Mouse (Mus musculus): ENCODE data around the gene Crb1. TPM values are rescaled to one million over a fixed set of nuclear protein-coding genes. Genes with fewer than 3 reads are reported as not detected.
A peak's percentile ranks its signal among the peaks of the same experiment; 100 is the strongest.

Gene Crb1
- polyA plus RNA-seq, 1 experiment, result 0.34 TPM

DNA sequence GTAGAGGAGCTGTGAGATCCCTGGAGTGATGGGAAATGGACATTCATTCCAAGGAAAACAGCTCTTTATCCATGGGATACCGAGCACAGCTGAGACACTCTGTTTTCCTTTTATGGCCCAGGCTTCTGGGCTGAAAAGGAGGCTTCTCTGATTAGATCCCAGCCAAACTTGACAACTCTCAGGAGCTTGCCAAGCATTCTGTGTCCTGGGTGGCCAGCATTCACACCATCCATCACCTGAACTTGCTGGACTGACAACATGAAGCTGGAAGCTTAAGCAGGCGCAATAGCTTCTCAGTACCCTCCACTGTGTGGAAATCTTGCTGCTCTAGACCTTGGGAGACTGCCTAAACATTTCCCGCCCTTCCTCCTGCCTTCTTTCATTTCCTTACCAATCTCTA, 144.3 kb downstream of the Crb1 start:
- no peak for DNase-seq (ENCODE audit: extremely low spot score in 1 of 2, low spot score in 1 of 2)

DNA sequence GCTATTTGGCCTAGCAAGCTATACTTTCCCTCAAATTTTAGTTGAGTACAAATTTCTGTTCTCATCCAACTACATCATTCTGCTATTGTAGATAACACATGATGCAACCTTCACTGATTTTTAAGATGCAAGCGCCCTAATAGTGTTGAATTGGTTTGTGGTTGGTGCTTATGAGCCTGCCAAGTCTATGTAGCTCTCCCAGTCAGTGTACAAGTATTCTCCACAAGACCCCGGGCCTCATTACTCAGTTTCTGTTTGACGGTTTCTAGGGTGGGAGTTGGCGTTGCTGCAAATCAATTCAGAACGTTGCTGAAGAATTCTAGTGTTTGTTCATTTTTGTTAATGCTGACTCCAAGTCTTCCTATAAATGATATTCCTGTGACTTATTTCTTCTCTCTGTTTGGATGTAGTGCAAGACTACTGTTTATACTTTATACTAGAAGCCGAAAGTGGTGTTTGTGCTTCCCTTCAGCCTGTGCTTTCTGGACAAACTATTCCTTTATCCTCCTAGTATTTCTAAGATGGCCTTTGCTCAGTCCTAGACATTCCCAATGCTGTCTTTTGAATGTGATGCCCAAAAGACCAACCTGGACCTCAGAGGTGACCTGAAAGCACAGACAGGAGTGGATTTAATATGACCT, 152.5 kb downstream of the Crb1 start:
- no peak for DNase-seq (ENCODE audit: extremely low spot score in 1 of 2, low spot score in 1 of 2)

DNA sequence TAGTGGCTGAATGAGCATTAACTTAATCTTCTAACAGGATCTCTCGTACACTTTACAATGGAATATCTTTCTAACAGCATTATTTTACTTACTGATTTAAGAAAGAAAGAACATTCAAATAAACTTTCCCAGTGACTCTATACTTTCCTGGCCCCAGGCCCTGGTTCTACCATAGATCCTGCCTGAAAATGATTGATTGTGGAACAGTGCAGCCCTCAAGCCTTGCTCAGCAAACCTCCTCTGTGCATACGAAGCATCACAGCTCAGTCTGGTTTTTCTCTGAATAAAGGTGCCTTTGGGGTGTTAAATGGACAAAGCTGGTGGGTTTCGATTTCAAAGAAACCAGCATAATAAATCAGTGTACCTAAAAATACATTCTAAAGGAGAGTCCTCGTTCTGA, 153.1 kb downstream of the Crb1 start:
- DNase-seq (ENCODE audit: extremely low spot score in 1 of 2, low spot score in 1 of 2), result no peak

DNA sequence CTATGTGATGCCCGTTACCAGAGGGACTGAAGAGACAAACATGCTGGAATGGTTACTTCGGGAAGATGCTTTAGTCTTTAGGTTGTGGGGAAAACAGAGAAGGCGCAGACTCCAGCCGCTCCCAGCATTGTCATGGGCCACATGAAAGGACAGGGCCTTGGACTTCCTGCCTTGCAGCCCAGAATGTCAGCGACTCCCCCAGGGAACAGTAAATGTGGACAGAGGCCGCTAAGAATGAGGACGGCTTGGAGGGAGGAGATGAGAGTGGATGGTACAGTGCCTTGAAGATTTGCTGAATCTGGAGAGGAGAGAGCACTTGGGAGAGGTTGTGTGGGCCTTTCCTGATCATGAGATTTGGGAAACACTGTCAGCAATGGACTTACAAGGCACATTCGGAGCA, 161.6 kb downstream of the Crb1 start:
- DNase-seq (ENCODE audit: extremely low spot score in 1 of 2, low spot score in 1 of 2), result no peak

DNA sequence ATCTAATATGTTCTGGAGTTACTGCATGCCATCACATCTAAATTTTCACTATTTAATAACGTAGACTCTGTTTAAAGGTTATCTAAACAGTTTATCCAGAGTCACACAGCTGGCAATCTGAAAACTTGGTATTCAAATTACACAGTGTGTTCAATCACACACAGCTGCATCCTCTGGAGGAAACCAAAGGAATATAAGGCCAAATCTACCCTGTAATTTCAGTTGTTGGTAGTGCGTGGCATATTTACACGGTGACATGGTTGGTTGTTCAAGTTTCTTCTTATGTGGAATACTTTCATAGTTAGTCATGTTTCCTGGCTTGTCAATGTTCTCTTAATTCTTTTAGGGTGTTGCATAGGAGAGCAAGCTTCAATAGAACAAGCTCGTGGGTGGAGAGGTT, 166.4 kb downstream of the Crb1 start:
- no peak for DNase-seq (ENCODE audit: extremely low spot score in 1 of 2, low spot score in 1 of 2)

DNA sequence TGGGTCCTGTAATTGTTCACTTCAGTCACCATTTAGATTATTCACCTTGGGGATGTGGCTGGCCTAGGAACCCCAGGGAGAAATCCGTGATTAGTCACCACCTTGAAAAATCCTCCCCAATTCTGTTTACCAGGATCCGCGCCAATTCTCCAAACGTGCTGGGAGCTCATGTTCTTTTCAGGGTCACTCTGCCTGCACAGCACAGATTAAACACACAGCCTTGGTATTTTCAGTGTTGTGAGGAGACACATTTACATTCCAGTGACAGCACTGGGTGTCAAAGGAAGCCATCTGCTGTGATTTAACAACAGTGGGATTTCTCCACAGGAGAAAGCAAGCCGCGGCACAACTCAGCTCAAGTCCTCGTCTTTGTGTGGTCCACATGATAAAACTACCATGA, 167.1 kb downstream of the Crb1 start:
- DNase-seq (ENCODE audit: extremely low spot score in 1 of 2, low spot score in 1 of 2), result peak; percentile 33 to 60

DNA sequence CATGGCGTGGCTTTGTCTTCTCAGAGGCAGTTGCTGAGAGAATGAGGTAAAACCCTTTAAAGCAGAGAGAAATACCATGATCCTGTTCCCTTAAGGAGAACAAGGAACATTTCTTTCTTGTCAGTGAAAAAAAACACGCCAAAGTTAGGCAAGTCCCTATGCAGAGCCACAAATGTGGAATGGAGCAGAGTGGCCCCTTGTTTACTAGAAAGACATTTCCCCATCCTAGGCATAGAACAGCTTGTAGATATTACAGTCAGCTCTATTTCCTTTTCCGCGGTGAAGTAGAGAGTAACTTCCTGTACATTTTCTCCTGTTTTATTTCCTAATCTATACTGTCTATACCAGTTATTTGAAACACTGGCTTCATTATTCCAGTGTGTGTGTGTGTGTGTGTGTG, 170.6 kb downstream of the Crb1 start:
- no peak for DNase-seq (ENCODE audit: extremely low spot score in 1 of 2, low spot score in 1 of 2)

DNA sequence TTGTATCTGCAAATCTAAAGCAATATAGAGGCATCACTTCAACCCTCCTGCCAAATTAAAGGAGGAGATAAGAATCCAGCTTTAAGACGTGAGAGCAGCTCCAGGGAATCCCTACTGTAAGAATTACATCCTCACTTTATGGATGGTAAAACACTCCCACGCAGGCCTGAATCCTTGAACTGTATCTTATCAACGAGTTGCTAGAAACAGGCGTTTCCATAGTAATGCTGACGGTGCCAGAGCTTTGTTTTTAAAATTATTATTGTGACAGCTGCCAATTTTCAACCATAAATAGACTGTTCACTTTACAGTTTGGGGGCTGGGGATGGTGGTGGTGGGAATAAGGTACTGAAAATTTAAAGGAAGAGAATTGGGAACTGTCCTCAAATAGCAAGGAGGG, 173.9 kb downstream of the Crb1 start:
- DNase-seq (ENCODE audit: extremely low spot score in 1 of 2, low spot score in 1 of 2), result no peak

DNA sequence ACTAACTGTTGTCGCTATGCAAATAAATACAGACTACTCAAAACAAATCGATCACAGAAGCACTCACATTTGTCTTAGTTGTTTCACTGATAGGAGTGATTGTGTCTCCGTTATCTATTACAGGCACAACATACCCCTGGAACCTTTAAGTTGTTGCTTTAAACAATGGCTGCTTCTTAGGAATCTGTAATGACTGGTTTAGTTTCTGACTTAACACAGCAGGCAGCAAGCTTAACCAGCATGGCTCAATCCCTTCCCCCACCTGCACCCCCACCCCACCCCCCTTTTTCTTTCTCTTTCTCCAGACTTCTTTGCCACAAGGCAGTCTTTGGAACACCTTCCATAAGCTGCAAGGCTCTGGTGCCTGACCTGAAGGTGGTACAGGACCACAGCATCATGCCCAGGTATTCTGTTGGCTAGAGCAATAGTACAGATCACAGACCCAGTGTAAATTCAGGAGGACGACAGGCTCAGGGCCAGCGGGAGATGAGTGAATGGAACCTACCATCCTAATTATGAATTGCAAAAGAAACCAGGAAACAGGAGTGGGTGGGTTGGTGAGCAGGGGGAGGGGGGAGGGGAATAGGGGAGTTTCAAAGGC, 182.4 kb downstream of the Crb1 start:
- no peak for DNase-seq (ENCODE audit: extremely low spot score in 1 of 2, low spot score in 1 of 2)

DNA sequence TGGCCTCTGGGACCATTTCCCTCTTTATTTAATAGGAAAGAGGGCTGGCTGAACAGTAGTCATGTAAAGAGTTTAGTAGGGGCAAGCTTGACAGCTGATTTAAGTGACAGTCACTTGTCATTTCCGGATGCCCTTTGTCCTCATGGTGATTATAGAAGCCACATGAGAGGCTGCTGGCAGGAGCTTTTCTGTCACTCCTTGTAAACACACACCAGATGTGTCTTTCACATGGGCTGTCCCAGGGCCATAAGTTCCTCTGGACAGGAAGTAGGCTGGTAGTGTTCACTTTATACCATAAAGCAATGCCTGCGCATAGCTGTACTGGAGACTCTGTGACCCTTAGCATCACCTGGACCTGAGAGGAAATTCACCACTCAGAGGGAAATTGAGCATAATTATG, 182.9 kb downstream of the Crb1 start:
- DNase-seq (ENCODE audit: extremely low spot score in 1 of 2, low spot score in 1 of 2), result no peak

DNA sequence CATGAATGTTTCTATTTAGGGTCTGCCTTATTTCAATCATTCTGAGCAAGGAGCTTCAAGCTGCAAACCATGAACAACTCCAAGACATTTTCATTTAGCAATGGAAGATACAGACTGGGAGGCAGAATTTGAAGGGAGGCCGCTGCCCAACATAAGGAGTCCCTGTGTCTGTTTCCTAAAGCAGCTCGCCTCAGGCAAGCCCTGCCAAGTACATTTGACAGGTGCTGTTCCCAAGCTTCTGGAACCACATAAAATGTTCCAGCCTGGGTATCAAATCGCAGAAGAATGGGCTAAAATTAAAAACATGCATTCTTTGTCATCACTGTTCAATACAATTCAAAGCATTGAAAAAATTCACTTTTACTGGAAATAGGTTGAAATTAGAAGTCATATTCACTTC, 184.3 kb downstream of the Crb1 start:
- no peak for DNase-seq (ENCODE audit: extremely low spot score in 1 of 2, low spot score in 1 of 2)

DNA sequence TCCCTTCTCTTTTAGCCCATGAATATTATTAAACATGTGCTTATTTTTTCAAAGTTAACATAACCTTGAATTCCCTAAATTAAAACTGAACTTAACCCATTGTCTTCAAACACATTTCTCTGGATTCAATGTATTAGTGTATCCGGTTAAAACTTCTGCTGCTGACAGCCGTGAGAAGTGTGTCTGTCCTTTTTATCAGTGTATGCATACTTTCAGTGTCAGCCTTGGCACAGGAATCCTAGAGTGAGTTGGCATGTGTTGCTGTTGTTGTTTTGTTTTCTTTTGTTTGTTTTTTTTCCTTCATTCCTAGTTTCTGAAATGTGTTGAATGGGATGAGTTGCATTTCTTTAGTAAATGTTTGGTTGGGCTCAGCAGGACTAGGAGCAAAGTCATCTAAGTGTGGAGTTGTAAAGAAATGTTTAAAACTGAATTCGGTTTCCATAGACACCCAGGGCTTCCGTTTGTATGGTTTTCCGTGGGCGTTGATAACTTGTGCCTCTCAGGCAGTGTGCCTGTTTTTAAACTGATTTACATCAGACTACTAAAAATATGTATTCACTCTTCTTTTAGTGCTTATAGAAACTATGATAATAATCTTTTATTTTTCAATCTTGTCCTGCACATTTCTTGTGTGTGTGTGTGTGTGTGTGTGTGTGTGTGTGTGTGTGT, 196.3 kb downstream of the Crb1 start:
- peak in 1 of 2 experiments; percentile 25 for DNase-seq (ENCODE audit: extremely low spot score in 1 of 2, low spot score in 1 of 2)

DNA sequence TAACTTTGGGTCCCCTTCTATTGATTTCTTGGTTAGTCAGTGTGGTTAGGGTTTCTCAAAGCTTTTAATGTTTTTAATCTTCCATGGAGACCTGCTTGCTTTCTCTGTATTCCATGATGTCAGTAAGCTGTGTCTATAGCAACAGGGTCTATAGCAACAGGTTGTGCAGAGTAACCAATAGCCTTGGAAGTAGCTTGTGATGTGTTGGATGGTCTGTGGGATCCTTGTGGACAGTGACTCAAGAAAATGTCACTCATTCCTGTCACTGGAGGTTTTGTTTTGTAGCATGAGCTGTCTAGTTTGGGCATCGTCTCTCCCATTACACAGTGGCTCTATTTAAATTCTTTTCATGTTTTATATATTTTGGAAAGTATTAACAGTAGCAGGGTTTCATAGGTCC, 197.2 kb downstream of the Crb1 start:
- no peak for DNase-seq (ENCODE audit: extremely low spot score in 1 of 2, low spot score in 1 of 2)

DNA sequence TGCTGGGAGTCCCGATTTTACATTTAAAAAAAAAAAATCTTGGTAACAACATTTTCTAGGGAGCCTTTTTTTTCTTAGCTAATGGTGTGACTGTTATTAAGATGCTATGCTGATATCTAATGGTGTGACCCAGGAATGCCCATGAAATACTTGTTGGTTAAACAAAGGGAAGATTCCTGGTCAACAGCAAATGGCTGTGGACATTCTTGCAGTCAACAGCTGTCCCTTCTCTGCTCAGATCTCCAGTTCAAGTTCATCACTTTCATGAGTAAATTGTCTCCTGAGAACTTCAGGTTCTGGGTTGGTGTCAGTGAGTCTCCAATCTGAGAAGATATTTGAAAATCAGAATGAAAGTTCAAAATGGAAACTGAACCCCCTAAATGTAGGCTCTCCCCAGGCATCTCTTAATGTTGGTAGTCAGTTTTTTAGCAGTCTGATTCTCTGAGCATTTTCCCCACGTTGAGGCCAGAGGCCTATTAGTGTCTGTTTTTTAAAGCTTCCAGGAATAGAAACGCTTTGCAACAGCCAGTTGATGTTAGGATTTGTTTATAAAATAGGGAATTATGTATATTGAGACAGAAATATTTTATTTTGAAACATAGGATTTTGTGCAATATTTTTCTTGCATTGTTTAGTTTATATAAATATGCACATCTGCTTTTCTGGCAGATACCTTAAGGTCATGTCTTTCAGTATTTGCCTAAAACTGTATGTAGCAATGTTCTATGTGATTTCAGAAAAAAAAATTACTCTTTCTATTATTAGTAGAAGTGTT, 202.7 kb downstream of the Crb1 start:
- DNase-seq (ENCODE audit: extremely low spot score in 1 of 2, low spot score in 1 of 2), result no peak

DNA sequence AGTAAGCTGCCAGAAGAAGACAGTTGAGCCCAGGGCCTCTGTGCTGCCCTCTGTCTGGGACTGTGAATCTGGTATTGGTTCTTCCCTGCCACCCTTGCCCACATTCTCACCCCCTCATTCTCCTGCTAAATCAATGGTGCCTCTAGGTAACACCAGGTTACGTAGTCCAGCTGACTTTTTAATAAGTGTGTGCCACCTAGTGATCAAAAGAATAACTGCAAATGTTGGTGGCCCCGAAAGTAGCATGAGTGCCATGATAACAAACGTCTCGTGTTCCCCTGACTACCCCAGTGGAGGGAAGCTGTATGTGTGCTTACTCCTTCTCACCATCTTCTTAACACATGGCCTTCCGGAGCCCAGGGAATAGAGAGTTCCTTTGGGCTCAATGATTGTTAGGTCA, 214.1 kb downstream of the Crb1 start:
- peak in 1 of 2 experiments; percentile 69 for DNase-seq (ENCODE audit: extremely low spot score in 1 of 2, low spot score in 1 of 2)

DNA sequence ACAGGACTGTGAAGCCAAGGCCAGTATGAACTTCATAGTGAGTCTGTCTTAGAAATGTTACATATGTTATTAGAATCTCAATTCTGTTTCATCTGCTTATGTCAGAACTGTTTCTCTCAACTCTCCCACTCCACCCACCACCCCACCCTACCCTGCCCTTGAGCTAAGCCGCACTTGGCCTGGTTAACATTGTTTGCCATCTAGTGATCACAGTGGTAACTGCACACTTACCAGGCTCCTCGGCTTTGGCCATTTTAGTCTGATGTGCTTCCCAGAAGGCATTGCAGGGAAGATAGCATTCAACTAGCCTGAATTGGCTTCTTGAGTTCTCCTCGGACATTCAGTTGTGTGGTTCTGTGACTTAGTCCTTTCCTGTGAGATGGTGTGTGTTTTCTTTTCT, 215.3 kb downstream of the Crb1 start:
- no peak for DNase-seq (ENCODE audit: extremely low spot score in 1 of 2, low spot score in 1 of 2)

DNA sequence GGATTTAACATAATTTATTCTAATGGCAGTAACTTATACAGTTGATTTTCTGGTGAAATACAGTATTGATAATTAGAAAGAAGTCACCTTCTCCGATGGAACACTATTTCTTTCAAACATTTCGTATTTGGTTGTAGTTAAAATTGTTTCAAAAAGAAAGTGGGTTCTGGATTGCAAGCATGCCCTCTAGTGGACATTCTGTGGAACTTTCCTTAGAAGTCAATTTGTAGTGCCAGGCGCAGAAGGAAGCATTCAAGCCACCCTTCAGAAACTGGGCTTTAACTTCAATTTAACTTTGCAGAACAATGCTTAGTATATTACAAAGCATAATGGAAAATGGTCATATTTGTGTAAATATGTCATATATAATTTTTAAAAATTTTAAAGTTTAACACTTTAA, 220.5 kb downstream of the Crb1 start:
- peak in 1 of 2 experiments; percentile 66 for DNase-seq (ENCODE audit: extremely low spot score in 1 of 2, low spot score in 1 of 2)

DNA sequence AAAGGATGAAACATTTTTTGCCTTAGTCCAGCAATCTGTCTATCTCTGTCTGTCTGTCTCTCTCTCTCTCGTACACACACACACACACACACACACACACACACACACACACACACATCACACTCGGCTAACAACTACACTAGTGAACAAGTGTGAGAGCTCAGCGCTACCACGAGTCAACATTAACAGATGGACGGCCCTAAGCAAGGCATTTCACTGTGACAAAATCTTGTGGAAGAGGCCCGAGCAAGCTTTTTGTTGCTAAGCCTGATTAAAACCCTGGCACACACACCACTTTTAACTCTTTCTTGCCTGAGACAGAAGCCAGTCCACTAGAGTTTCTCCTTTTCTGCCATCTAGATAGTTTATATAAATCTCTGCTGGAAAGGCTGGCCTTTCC, 223.4 kb downstream of the Crb1 start:
- no peak for DNase-seq (ENCODE audit: extremely low spot score in 1 of 2, low spot score in 1 of 2)

DNA sequence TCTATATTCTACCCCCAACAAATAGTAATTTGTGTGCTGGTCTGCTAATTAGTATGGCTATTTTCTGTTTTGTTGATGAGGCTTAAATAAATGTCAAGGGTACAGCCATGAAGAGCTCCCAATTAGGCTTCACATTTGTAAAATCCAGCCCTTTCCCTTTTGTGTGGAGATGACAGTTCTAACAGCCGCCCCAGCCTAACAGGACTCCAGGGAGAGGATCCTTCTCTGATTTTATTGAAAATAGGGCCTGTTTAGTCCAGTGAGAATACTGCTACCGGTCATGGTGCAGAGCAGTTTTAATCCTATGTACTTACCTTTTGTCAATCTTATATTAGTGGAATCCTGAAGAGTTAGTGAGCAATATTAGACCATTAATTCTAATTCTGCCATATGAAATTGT, 223.9 kb downstream of the Crb1 start:
- DNase-seq (ENCODE audit: extremely low spot score in 1 of 2, low spot score in 1 of 2), result no peak
